Mouse (Mus musculus): ENCODE measurements at regions not wholly inside any gene's neighbourhood (a gene's known extent, or its start where the extent isn't known, plus 50 kb on each side); places are given as distances from the start of the nearest gene placed in this dataset.

DNA sequence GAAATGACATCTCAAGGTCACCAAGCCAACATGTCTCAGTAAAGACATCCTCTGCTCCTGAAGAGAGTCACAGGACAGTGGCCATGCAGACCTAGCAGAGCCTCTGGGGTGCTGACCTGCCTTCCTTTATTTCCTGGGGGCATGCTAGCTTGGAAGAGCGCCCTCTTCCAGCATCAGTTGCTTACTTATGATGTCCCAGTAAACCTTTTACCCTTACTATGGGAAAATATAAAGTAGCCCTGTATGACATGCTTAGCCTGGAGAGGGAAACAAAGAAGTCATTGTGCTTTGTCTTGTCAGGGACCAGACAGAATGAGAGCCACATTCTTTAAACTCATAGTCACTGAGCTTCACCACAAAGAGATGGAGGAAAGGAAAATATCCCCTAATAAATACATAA lies 82.9 kb downstream of the Postn start:
- DNase-seq = no peak

DNA sequence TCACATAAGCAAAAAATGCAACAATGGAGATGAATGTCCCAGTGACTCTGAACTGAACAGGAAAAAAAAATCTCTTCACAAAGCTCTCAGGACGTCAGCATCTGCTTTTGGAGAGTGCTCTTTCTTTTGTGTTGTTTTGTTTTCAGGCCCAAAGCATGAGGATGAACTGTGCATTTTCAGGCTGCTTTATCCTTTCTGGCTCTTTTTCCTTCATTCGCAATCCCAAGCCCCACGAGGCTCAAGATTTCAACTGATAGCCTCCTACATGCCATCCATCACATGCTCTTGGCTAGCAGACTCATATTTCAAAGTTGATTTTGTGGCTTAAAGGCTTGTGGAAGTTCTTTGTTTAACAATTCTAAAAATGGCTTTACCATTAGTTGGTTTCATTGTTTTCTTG lies 86.0 kb downstream of the Postn start:
- no peak for DNase-seq

DNA sequence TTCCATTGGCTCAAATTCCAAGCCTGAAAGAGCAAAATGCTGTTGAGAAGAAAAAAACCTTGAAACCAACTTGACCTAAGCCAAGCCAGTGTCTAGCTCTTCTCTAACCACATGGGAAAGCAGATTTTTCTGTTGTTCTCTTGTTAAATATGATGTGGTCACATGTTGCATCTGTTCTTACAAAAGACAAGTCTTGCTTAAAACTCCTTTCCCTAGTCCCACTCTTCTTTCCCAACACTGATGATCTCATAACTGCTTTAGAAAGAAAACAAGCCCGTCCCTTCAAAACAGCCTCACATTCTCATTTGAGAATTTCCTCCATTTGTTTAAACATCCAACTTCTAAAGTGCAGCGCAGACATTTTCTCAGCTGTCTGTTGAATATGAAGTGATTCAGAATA lies 96.5 kb downstream of the Postn start:
- DNase-seq = no peak

DNA sequence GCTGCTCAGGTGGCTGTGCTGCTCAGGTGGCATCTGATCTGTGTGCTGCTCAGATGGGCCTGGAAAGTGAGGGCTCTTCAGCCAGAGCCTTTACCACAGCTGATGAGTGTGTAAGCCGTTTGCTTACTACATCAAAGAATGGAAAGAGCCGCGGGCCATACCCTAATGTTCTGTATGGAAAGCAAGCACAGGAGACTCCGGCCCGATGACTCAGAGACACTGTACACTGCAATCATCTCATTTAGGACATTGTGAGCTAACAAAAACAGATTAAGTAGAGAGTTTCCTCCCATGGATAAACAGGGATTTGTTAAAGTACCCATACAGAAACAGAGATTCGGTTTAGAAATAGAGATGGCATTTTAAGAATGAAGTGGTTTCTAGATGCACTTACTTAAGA lies 100.5 kb downstream of the Postn start:
- DNase-seq = no peak

DNA sequence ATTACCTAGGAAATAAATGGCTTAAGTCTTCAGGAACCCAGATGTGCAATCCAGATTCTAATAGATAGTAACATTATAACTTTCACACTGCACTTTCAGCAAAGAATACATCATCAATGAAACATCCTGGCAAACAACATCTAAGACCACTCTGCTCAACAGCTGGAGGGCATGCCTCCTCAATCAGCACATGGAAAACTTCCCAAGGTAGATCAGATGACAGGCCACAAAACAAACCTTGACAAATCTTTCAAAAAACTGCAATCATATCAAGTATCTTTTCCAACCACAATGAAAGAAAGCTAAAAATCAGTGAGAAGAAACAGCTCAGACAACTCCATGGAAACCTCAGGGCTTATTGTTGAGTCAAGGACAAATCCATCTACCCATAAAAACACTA lies 105.2 kb downstream of the Postn start:
- no peak for DNase-seq

DNA sequence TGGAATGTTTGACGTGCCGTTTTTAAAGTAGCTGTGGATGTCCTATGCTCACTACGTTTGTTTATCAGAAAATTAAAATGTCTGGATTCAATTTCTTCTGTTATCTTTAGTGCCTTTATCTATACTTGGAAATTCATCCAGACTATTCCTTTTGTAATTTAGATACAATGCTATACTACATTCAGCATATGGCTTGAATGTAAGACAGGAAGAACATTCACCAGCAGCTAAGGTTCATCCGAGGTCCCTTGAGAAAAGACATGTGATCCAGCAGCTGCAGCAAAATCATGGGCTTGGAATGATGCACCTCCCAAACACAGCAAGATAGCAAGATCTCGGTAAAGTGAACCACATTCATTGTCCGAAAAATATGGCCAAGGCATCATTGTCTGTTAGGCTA lies 113.3 kb downstream of the Postn start:
- DNase-seq = no peak

DNA sequence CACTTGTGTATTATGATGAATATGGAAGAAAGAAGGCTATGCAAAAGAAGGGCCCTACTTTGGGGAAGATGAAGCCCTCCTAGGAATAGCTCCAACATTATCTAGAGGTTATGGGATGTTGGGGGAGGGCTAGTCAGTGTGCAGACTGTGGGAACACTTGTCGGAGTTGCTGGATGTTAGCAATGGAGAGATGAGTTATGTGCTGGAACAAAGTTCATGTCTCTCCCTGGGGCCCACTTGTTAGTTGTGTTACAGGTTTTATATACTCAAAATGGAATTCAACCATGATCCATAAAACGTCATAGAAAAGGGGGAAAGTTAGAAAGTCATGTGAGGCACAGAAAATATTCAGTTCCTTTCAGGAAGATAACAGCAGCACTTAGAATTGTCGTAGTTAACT lies 115.0 kb downstream of the Postn start:
- no peak for DNase-seq

DNA sequence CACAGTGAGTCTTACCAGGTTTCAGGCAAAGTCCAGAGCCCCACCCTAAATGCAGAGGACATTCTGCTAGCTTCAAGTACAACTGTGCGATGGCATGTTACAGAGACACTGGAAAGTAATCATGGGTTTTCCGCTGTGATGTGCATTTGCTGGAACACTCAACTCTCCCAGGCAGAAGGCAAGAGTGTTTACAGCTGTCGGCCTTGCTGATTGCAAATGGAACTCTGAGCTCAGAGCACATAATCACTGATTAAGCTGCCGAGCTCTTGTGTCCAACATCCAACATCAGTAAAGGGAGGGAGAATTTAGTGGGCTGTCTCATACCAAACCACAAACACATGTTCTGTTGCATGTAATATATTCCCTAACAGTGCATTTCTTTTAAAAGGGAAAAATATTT lies 117.1 kb downstream of the Postn start:
- DNase-seq = no peak

DNA sequence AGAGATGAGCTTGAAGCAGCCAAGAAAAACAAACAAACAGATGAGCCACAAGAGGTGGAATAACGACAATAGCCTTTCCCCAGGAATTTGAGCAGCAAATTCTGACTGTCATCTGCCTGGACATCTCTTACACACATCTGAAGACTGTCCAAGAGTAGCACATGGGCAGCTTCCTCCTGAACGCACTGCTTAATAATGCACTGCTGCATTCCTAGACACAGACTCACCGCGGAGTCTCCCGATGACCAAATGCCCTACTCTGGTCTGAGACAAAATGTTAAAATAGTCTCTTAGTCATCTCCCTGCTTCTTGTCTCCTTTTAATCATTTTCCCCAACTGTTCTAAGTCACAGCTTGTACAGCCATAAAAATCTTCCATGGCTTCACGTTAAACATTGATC lies 119.3 kb downstream of the Postn start:
- DNase-seq = no peak

DNA sequence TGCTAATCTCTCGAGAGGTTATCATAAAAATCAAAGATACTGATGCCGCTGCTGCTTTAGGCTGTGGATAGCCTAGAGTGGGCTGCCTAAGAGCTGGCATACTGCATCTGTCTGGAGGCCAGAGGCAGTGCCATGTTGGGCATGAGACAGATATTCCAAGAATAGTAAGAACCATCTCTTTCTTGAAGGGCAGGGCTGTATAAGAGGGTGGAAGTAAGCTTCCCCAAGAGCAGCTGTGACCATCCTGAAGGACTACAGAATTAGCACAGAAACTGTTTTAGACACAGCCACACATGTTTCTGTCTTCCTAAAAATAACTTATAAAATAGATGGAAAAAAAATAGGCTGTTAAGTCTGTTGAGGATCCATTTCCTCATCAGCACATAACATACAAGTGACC lies 126.4 kb downstream of the Postn start:
- DNase-seq = no peak

DNA sequence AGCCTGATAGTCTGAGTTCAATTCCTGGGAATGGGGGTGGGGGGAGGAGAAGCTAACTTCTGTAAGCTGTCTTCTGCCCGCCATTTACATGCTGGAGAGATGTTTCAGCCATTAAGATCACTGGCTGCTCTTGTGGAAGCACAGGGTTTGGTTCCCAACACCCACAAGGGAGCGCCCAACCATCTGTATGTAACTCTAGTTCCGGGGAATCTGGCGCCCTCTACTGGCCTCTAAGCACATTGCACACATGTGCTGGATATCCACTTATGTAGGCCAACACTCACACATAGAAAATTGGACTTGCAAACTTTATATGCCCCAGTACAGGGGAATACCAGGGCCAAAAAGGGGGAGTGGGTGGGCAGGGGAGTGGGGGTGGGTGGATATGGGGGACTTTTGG lies 126.9 kb downstream of the Postn start:
- DNase-seq = no peak

DNA sequence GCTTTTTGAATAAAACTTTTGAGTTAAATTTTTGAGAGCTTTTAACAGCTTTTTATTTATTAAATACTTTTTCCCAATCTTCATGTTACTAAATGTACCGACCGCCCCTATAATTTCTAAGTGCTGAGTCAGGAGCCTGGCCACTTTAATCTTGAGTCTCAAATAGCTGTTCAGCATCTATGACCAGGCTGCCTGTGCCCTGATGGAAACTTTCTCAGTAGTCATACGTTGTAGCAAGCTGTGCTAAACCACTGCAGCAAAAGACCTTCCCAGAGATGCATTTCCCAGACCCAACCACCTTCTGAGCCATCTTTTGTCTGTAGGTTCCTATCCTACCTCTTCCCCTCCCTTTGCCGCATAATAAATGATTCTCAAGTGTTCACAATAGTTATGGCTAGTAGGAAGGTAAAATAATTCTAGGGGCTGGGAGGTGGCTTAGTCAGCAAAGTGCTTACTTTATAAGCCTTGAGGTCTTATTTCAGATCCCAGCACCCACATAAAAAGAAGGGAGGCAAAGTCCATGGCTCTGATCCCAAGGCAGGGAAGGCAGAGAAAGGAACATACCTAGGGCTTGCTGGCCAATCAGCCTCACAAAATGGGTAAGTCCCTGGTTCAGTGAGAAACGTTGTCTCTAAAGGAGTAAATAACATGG lies 129.5 kb downstream of the Postn start:
- DNase-seq = no peak

DNA sequence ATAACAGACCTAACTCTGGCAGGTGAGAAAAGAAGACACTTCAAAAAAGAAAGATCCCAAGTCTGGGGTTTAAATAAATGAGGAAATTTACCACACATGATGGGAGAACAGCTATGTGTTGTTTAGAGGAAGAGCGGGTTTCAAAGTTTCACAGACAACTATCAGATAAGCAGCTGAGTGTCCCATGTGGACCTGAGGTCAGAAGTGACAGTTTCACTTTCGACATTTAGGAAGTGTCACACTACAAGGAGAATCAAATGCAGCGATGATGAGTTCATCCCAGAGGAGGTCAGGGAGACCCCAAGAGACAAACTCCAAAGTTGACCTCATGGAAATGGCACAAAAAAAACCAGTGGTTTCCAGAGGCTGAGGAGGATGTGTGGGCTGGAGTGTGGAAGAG lies 132.7 kb downstream of the Postn start:
- no peak for DNase-seq

DNA sequence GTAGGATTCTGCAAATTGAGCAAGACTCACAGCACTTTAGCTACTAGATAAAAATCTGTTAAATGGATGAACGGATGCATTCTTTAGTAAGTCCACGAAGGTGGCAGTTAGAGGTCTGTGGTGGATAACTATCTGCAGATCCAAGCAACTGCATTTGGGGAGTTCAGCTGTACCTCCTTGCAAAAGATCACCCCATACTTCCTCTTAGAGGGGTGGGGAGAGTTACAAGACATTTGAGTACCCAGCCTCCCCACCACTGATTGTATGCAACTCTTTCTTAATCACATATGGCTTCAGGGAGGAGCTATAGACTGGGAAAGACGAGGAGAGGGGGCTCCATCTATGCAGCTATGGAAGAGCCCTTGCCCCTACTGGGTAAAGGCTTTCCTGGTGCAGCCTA lies 144.1 kb downstream of the Postn start:
- DNase-seq = no peak

DNA sequence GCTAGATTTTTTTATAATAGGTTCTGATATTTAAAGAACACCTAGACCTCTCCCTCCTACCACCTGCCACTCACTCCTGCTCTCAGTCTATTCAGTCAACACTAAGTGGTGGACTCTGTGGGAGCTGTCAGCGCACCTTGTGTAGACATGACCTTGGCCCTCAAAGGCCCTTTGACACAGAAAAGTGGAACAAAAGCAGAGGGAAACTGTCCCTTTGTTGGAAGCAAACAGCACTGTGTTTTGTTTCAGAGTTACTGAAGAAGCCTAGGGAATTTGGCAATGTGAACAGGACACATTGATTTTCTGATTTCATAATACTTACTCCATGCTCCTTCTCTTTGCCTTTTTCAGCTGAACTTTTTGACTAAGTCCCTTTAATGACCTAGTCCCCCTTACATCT lies 146.7 kb downstream of the Postn start:
- no peak for DNase-seq

DNA sequence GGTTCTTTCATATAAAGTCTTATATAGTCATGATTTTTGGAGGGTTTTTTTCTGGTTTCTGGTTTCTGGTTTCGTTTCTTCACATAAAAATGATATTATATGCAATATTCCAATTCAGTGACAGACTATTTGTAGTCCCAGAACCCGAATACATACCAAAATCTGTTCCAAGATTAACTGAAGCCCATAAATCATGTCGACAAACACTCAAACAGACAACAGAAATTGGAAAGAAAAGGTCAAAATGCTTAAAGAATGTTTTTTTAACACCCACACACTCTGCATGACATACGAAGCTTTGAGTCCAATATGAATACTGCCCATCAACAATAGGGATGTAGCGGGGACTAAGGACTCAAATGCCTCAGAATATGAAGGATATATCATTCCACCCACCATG lies 148.0 kb downstream of the Postn start:
- DNase-seq = no peak

DNA sequence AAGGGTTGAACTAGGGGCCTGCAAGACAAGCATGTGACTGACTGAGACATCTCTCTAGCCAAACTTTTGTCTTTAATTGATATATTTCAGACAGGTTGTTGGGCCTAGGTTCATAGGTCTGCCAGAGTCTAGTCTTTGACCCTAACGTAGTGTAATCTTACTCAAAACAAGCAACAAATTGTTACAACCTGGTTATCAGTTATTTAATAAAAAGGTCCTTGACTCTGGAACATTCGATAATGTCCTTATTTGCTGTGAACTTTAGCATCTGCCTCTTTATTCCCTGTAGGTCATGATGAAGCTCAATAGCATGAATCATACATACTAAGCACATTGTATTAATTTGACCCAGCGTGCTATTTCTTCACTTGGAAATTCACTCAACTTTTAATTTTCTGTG lies 156.3 kb downstream of the Postn start:
- no peak for DNase-seq

DNA sequence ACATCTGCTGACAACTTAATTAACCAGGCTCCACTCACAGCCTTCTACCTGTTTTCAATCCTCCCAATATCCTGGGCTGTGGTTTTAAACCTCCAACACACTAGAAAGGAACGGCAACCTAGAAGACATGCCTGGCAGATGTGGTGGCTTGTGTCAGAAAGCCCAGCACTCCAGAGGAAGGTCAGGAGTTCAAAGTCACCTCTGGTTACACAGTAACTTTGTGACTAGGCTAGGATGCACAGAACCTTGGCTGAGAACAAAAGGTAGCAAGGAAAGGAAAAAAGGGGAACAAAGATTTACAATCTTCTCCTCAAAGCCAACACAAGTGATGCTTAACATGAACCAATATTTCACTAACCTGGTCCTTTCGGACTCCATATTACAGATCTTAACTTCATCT lies 161.8 kb downstream of the Postn start:
- no peak for DNase-seq

DNA sequence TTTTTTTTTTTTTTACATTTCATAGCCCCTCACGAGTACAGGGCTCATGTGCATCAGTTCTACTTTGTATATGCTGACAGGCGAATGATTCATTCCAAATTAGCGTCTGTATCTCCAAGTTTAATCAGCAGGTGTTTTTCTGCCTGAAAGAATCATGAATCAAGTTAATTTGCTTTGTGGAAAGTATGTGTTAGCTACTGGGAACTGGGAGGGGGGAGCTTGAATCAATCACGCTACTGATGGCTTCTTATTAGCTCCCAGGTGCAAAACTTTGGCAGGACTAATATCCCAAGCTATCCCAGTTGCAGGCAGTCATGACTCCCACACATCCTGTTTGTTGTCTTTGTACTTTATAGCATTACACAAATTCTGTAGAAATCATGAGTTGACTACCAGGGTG lies 165.7 kb downstream of the Postn start:
- no peak for DNase-seq

DNA sequence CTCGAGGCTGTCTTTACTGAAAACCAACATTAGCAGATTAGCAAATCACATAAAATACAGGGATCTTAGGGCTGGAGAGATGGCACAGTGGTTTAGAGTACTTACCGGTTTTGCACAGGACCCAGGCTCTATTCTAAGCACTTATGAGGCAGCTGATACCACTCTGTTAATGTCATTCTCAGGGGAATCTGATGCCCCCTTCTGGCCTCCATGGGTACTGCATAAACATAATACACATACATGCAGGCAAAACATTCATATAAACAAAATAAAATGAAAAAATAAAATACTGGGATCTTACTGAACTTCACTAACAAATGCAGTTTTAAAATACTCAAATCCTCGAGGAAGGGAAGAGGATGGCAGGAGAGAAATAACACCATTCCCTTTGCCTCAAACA lies 164.3 kb upstream of the Supt20 start:
- no peak for DNase-seq

DNA sequence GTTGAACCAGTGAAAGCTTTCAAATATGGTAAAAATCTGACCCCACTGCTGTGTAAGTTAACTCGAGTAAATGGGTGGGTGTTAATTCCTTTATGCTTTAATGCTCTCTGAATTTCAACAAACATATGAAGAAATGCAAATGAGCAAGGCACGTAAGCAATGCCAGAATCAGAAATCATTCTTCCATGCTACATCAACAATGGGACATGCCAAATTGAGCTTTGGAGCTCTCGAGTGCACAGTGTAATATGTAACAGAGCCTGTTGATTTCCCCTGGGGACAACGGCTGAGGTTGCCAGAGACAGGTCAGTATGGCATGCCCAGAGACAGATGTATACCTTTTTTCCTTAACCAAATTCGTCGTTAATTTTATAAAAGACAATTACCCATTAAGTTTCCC lies 162.4 kb upstream of the Supt20 start:
- no peak for DNase-seq

DNA sequence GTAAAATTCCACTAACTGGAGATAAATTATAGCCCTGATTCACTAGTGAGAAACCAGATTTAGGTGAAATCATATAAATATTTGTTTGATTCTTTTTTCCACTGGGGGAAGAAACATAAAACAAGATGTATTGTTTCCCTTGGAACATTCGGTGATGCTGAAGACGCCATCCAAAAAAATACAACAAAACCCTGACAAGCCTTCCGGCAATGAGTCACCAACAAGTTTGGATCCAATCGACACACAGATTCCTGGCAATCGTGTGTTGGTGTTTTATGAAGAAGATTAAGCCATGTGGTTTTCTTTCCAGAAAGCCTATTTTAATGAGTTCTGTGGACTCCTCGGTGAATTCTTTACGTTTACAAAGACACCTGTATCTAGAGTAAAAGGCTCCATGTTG lies 157.2 kb upstream of the Supt20 start:
- no peak for DNase-seq

DNA sequence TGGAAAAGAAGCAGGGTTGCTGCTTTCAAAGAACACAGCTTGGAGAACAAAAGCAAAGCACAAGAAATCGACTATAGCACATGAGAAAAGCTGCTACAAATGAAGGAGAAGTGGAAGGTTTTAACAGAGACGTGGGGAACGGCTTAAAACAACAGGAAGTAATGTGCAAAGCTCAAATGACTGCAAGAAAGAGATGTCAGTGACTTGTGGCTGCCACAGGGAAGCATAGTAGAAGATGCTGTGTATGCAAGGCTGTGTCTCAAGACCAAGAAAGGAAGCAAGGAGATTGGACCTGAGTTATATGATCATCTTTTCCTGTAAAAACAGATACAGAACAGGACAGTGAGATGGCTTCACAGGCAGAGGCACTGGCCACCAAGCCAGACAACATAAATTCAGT lies 154.6 kb upstream of the Supt20 start:
- DNase-seq = no peak

DNA sequence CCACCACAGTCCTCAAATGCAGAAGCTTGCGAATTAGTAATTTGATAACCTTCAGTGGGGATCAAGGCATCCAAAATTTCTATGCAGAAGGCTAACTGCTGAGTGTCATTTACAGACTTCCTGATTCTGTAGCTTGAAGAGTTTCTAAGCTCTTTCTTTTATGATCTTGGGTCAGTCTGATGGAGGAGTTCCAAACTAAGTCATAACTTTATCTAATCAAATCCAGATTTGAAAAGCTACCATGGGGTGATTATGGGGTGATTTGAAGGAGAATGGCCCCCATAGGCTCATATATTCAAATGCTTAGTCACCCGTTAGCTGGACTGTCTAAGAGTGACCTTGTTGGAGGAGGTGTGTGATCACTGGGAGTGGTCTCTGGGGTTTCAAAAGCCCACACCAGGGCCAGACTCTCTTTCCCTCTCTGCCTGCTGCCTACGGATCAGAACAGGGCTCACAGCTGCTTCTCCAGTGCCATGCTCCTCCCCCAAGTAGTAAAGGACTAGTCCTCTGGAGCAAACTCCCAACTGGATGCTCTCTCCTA lies 152.0 kb upstream of the Supt20 start:
- DNase-seq = no peak

DNA sequence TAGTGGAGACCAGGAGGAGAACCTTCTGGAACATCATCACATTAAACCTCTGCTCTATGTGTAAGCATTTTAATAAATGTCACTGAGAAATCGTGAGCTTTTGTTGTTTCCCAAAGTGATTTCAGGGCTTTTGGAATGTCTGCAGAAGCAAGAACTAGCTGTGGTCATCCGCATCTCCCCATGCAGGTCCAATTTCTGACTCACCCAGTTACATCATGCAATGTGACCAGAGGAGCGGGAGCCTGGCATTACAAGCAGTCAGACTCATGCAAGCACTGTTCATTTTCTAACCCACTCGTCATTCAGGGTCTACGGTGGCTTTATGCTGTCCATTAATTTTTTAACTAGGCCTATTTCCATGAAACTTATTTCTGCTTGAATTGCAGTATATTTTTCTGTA lies 151.2 kb upstream of the Supt20 start:
- DNase-seq = no peak

DNA sequence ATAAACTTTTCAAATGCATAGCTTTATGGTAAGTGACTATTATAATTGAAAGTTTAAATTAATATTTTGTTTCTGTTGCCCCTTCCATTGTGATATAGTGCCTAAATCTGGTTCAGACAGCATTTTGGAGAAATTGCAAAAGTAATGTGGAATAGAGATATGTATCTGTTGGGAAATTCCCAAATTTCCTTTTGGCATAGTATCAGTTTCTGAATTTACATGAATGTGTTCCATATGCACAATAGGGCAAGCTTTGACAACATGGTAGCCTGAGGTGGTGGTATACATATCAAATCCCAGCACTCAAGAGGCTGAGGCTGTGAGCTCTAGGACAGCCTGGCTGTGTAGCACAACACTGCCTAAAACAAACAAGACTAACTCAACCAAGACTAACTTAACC lies 147.2 kb upstream of the Supt20 start:
- no peak for DNase-seq
